In the genomic region with DNA sequence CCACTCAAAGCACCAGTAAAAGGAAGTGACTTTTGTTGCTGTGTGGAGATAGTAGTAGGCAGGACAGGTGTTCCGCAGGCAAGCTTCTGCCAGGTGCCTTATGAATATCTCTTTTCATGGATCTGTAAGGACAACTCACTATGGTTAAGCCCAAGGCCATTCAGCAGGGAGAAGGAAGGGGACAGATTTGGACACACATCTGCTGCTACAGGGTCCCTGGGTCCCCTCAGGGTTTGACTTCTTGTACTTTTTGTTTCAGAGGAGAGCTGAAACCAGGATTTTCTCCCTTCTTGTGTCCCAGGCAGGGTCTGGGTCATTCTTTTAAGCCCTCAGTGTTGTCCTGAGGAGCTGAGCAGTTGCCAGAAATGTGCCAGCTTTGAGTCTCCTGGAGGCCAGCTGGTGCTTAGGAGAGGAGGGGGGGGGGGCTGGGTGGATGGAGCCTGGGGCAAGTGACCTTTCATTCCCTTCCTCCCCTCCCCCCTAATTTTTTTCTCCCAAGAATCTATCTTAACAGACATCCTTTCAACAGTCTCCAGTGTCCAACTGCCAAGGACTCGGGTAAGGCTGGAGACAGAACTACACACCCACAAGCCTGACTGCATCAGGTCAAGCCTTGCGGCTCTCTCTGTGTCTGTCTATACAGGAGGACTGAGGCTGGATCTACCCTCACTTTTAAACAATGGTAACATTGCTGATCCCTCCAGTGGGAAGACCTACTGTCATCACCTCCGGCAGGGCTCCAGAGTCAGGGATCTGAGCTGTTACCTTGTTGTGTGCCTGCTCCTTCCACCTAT, we compare ENCODE assay signal across 17 mouse cellular contexts. TPM values are rescaled to one million over a fixed set of nuclear protein-coding genes. Genes with fewer than 3 reads are reported as not detected.
A peak's percentile ranks its signal among the peaks of the same experiment; 100 is the strongest.
DNase-seq lines count a peak whose midpoint lies in the region; ATAC-seq and TF ChIP-seq lines count a peak whose summit lies in the region.
"Had no signal": no experiment of that assay in that cellular context is flagged by ENCODE, and none has a peak within 500 bp of the region (broad histone marks: within the 10 kb centered on the region; RNA-seq: fewer than 3 reads in every experiment).

No protein-coding gene starts in this region.

- H3K36me3 ChIP-seq in kidney, embryonic 14.5 days (ENCODE audit: control insufficient read depth, insufficient read depth, low read length) = no peaks in the 10 kb centered on the region
- H3K36me3 ChIP-seq in embryonic facial prominence, embryonic 14.5 days (ENCODE audit: control insufficient read depth, insufficient read depth, low read length) = no peaks in the 10 kb centered on the region
- peaks cover 12% of the 10 kb centered on the region for H3K36me3 ChIP-seq in small intestine, adult 2 months (ENCODE audit: control insufficient read depth, insufficient read depth, low read length)

- H3K27ac ChIP-seq in kidney, embryonic 14.5 days (ENCODE audit: low read depth, low read length) = peak overlapping the region; percentile 34; the same call in 1 of the 2 replicates
- H3K27ac ChIP-seq in embryonic facial prominence, embryonic 14.5 days (replicated peaks; ENCODE audit: low read depth, low read length) = no peak overlapping the region
- peak overlapping the region; percentile 74 for H3K27ac ChIP-seq in small intestine, adult 2 months (ENCODE audit: insufficient read depth, low read depth, low read length)
- H3K27ac ChIP-seq: kidney, postnatal 0 days had no signal

- DNase-seq in kidney, adult 11 months = no peak
- no peak for DNase-seq in embryonic facial prominence, embryonic 14.5 days (ENCODE audit: low spot score)
- peak; percentile 23 for DNase-seq in mesoderm, embryonic 11.5 days (ENCODE audit: low read depth, low spot score)
- DNase-seq in lung, postnatal 14 days = no peak
- no peak for DNase-seq in spleen, postnatal 14 days (ENCODE audit: low spot score in 2 of 2)
- DNase-seq: cerebellum, adult 9-10 months; liver; lung, postnatal 4 days; spleen, adult 18-20 months had no signal

- no peak overlapping the region for H3K4me2 ChIP-seq in kidney, embryonic 14.5 days (replicated peaks; ENCODE audit: low read depth, low read length)
- no peak overlapping the region for H3K4me2 ChIP-seq in embryonic facial prominence, embryonic 14.5 days (ENCODE audit: low read depth, low read length)

- peaks cover 10% of the 10 kb centered on the region; the same call in 1 of the 2 replicates for H3K4me1 ChIP-seq in kidney, embryonic 14.5 days (ENCODE audit: control insufficient read depth, insufficient read depth, low read length)
- H3K4me1 ChIP-seq in embryonic facial prominence, embryonic 14.5 days (ENCODE audit: control insufficient read depth, insufficient read depth, low read length) = peaks cover 3% of the 10 kb centered on the region; the same call in 1 of the 2 replicates
- H3K4me1 ChIP-seq in small intestine, adult 2 months (ENCODE audit: control insufficient read depth, insufficient read depth, insufficient read length, low read length) = peaks cover 37% of the 10 kb centered on the region

- no peak for TF ChIP-seq CTCF in small intestine, adult 2 months (IDR thresholded peaks at IDR 0.05; ENCODE audit: extremely low read depth, insufficient read length, insufficient replicate concordance, low read depth, low read length)

- H3K4me3 ChIP-seq in kidney, embryonic 14.5 days (ENCODE audit: low read length) = no peak overlapping the region
- no peak overlapping the region for H3K4me3 ChIP-seq in embryonic facial prominence, embryonic 14.5 days (ENCODE audit: low read depth, low read length)
- no peak overlapping the region for H3K4me3 ChIP-seq in small intestine, adult 2 months (ENCODE audit: low read depth, low read length)

- ATAC-seq in kidney, embryonic 14.5 days (ENCODE audit: low FRiP score, low TSS enrichment) = no peak
- 0 out of 2 replicates have a peak, but pooled peaks have one; percentile 8 for ATAC-seq in embryonic facial prominence, embryonic 14.5 days (ENCODE audit: low read depth)
- no peak for ATAC-seq in erythroblast, adult 5-6 weeks (replicated peaks; ENCODE audit: low FRiP score, poor library complexity, severe bottlenecking)

- no peak for TF ChIP-seq POLR2A in small intestine, adult 2 months (IDR thresholded peaks at IDR 0.05; ENCODE audit: low read depth, low read length)

- no peak overlapping the region for H3K9ac ChIP-seq in kidney, embryonic 14.5 days (ENCODE audit: low read depth, low read length)
- H3K9ac ChIP-seq in embryonic facial prominence, embryonic 14.5 days (ENCODE audit: low read depth, low read length) = 0 out of 2 replicates have a peak overlapping the region, but pooled peaks have one; percentile 5

- no peaks in the 10 kb centered on the region for H3K27me3 ChIP-seq in kidney, embryonic 14.5 days (ENCODE audit: control insufficient read depth, insufficient read depth, low read length)
- no peaks in the 10 kb centered on the region for H3K27me3 ChIP-seq in embryonic facial prominence, embryonic 14.5 days (replicated peaks; ENCODE audit: control insufficient read depth, insufficient read depth, low read length)
- H3K27me3 ChIP-seq in small intestine, adult 2 months (ENCODE audit: control insufficient read depth, insufficient read depth, low read length) = no peaks in the 10 kb centered on the region

- H3K9me3 ChIP-seq in kidney, embryonic 14.5 days (ENCODE audit: control insufficient read depth, low read length) = no peaks in the 10 kb centered on the region
- no peaks in the 10 kb centered on the region for H3K9me3 ChIP-seq in embryonic facial prominence, embryonic 14.5 days (ENCODE audit: control insufficient read depth, low read length)

- WGBS in kidney, embryonic 14.5 days = 55% methylated on average over 4 of the region's 4 CpGs
- 34% methylated on average over 4 of the region's 4 CpGs for WGBS in embryonic facial prominence, embryonic 14.5 days
- 50% methylated on average over 4 of the region's 4 CpGs for WGBS in small intestine, adult 2 months

RNA-seq across cellular contexts. Expression of a gene that starts 10.6 kb away (rescaled TPM):
- 2.7 and 2.8 TPM in 2 replicates for polyA plus RNA-seq in kidney, embryonic 14.5 days (2014; fragmentation: Nextera tagmentation; extraction: Ambion mirVana)
- 1.5 and 1.9 TPM in 2 replicates for polyA plus RNA-seq in embryonic facial prominence, embryonic 14.5 days (2014; fragmentation: Nextera tagmentation; extraction: Ambion mirVana)
- polyA plus RNA-seq in small intestine, adult 2 months (2012; rRNA removed) = 26.8 and 100 TPM in 2 replicates
- total RNA-seq in erythroblast, adult 5-6 weeks (2015; ENCODE audit: low replicate concordance) = not detected in 2 replicates
- not detected in 2 replicates for total RNA-seq in erythroblast, adult 5-6 weeks (2017; ENCODE audit: low replicate concordance)
- total RNA-seq: granulocyte monocyte progenitor cell, adult 5-6 weeks; layer of hippocampus, postnatal 25 days; neutrophil, adult 5-6 weeks had no signal
- polyA plus RNA-seq: heart, postnatal 0 days had no signal

RNA-seq across cellular contexts. Expression of a gene that starts 50.1 kb away (rescaled TPM):
- 3.2 and 4.0 TPM in 2 replicates for polyA plus RNA-seq in kidney, embryonic 14.5 days (2014; fragmentation: Nextera tagmentation; extraction: Ambion mirVana)
- 0.85 and 1.5 TPM in 2 replicates for polyA plus RNA-seq in embryonic facial prominence, embryonic 14.5 days (2014; fragmentation: Nextera tagmentation; extraction: Ambion mirVana)
- 0.16 and 0.25 TPM in 2 replicates for polyA plus RNA-seq in small intestine, adult 2 months (2012; rRNA removed)
- not detected in 2 replicates for total RNA-seq in erythroblast, adult 5-6 weeks (2015; ENCODE audit: low replicate concordance)
- not detected in 2 replicates for total RNA-seq in erythroblast, adult 5-6 weeks (2017; ENCODE audit: low replicate concordance)
- total RNA-seq: granulocyte monocyte progenitor cell, adult 5-6 weeks; neutrophil, adult 5-6 weeks had no signal
